Mouse (Mus musculus) CH12.LX (cell line): ENCODE measurements around the gene Dvl2. TPM values are rescaled to one million over a fixed set of nuclear protein-coding genes. Genes with fewer than 3 reads are reported as not detected.
"Not testable (repeated sequence)": the region's sequence is repeated elsewhere in the genome, so short reads cannot be mapped to it uniquely, and the experiment has no call there.

Experiments used
- DNase-seq: peaks from one replicate; pipeline ENCODE4 v3.0.0-alpha.2; 2013; ENCODE audit errors: extremely low read depth
- H3K27ac ChIP-seq: 2 replicates; pipeline ENCODE4 v1.5.1; 2012; ENCODE audit warnings: low read depth, mild to moderate bottlenecking, control low read depth, moderate library complexity; ENCODE audit not compliant: insufficient read depth
- H3K27me3 ChIP-seq: replicated peaks from 2 replicates; pipeline ENCODE3; 2012; ENCODE audit warnings: inconsistent platforms
- H3K36me3 ChIP-seq, 2 experiments: replicated peaks in 1 of 2; 2 replicates each; pipeline versions ENCODE3 to v1.6.1; 2012; ENCODE audit warnings: inconsistent platforms in 1 of 2, low read length in 1 of 2, mild to moderate bottlenecking in 1 of 2, mixed read lengths in 1 of 2, moderate library complexity in 1 of 2; ENCODE audit not compliant: control insufficient read depth in 1 of 2, insufficient read depth in 1 of 2
- H3K4me1 ChIP-seq, 2 experiments: 2 replicates each; pipeline ENCODE4 v1.6.1; 2012; ENCODE audit warnings: inconsistent platforms in 1 of 2, moderate library complexity in 1 of 2; ENCODE audit not compliant: insufficient read depth in 2 of 2, control insufficient read depth in 1 of 2
- H3K4me2 ChIP-seq: 2 replicates; pipeline ENCODE4 v1.6.1; 2012; ENCODE audit warnings: low read depth, mild to moderate bottlenecking, control low read depth; ENCODE audit not compliant: poor library complexity, insufficient read depth, severe bottlenecking
- H3K4me3 ChIP-seq, 3 experiments: fragments of 150-350 bp in 1 of 3; sonication (generic) in 1 of 3; replicated peaks in 1 of 3; 2 replicates each; pipeline versions ENCODE3 to v1.5.1; 2011 to 2012; ENCODE audit warnings: low read depth in 2 of 3, low read length in 2 of 3, mild to moderate bottlenecking in 2 of 3, moderate library complexity in 2 of 3, control low read depth in 1 of 3, improper control_type of control experiment in 1 of 3, inconsistent platforms in 1 of 3, mixed read lengths in 1 of 3; ENCODE audit not compliant: poor library complexity in 1 of 3
- H3K79me2 ChIP-seq: replicated peaks from 2 replicates; pipeline ENCODE4 v1.6.1; 2012; ENCODE audit warnings: mild to moderate bottlenecking, moderate library complexity; ENCODE audit not compliant: control insufficient read depth, poor library complexity, insufficient read depth, severe bottlenecking; ENCODE audit errors: extremely low read depth
- H3K9ac ChIP-seq: 2 replicates; pipeline ENCODE4 v1.6.1; 2012; ENCODE audit warnings: low read depth, mild to moderate bottlenecking, control low read depth, moderate library complexity; ENCODE audit not compliant: insufficient read depth
- H3K9me3 ChIP-seq: replicated peaks from 2 replicates; pipeline ENCODE3; 2012; ENCODE audit warnings: low read length, inconsistent platforms, mixed read lengths
- CHD2 ChIP-seq: IDR thresholded peaks from 2 replicates; pipeline ENCODE4 v1.6.1; 2011; ENCODE audit warnings: low read length, improper control_type of control experiment
- MEF2A ChIP-seq: IDR thresholded peaks from 2 replicates; pipeline ENCODE4 v1.6.1; 2014; ENCODE audit warnings: low read depth, mild to moderate bottlenecking, inconsistent platforms, low read length, improper control_type of control experiment, borderline replicate concordance
- RCOR1 ChIP-seq: conservative IDR thresholded peaks from 2 replicates; pipeline ENCODE4 v1.6.1; 2012; ENCODE audit warnings: low read depth, mild to moderate bottlenecking, inconsistent platforms, low read length, improper control_type of control experiment
- SIN3A ChIP-seq: IDR thresholded peaks from 2 replicates; pipeline ENCODE4 v1.6.1; 2012; ENCODE audit warnings: low read length, improper control_type of control experiment, inconsistent platforms
- UBTF ChIP-seq: IDR thresholded peaks from 2 replicates; pipeline ENCODE4 v1.6.1; 2012; ENCODE audit warnings: low read depth, mild to moderate bottlenecking, inconsistent platforms, low read length, improper control_type of control experiment, moderate library complexity
- ZKSCAN1 ChIP-seq: IDR thresholded peaks from 2 replicates; pipeline ENCODE4 v1.6.1; 2012; ENCODE audit warnings: low read depth, inconsistent platforms, low read length, improper control_type of control experiment, borderline replicate concordance
- dilution Hi-C: fragments of 300-500 bp; cut with MboI; formaldehyde crosslinking; loops from 2 replicates; pipeline ENCODE4 v1.14.3; 2020; ENCODE audit warnings: low sequenced_read_pairs; ENCODE audit not compliant: extremely low pct_unique_long_range_greater_than_20kb, extremely low pct_ligation_motif_present
- in situ Hi-C: fragments of 300-500 bp; cut with MboI; formaldehyde crosslinking; loops from 3 replicates; pipeline ENCODE4 v1.14.3; 2019; ENCODE audit warnings: low sequenced_read_pairs, low pct_ligation_motif_present, low pct_unique_long_range_greater_than_20kb, mixed read lengths
- polyA plus RNA-seq: library from polyadenylated mRNA; unstranded; fragments of >175 nt; gene quantifications from 2 replicates; pipeline ENCODE4 v1.2.1, GENCODE M21; 2012; ENCODE audit warnings: low read depth; ENCODE audit not compliant: insufficient read length
- total RNA-seq, 2 experiments: library from RNA; depleted of rRNA; stranded (reverse); fragments of 300-350 nt in 1 of 2; fragments of >200 nt in 1 of 2; gene quantifications; 2 replicates each; pipeline ENCODE4 v1.2.3; 2012 to 2014

Dvl2 gene
- total and polyA plus RNA-seq, 3 experiments: 15.1 to 30.6 (median 27.1) TPM

DNA sequence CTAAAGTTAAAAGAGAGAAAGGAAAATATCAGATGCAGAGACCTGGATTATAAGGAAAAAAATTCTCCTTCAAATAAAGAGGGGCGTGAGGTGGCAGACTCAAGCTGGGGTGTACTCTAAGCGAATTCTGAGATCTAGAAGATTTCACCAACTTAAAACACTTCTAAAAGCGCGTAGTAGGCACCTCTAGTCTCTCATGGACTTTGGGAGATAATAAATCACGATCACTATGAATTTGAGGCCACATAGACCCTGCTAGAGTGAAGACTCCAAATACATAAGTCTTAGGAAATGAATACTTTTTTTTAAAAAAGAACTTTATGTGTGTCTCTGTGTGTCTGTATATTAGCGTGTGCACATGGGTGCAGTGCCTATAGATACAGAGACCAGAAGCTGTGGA lies 15.3 kb downstream of the Dvl2 start:
- H3K27ac ChIP-seq: no peak overlapping the region
- peak; percentile 83 for TF ChIP-seq ZKSCAN1
- TF ChIP-seq SIN3A: no peak
- peaks cover 34 to 39% of the 10 kb centered on the region in 2 experiments for H3K36me3 ChIP-seq
- in situ Hi-C loops (loop anchor here (25.0 kb wide), 1 partner anchor 928 kb away; the partner anchor contains the start of genes Per1 and Vamp2), dilution Hi-C loops (no loop called here)
- peak overlapping the region; percentile 54; the same call in 1 of the 2 replicates for H3K4me2 ChIP-seq
- DNase-seq: no peak
- H3K4me1 ChIP-seq: peaks cover 20 to 34% of the 10 kb centered on the region in 2 experiments
- H3K9me3 ChIP-seq: no peaks in the 10 kb centered on the region
- H3K9ac ChIP-seq: peak overlapping the region; percentile 49; the same call in 1 of the 2 replicates
- H3K27me3 ChIP-seq: no peaks in the 10 kb centered on the region
- peak overlapping the region in 2 of 3 experiments; percentile 67 to 71 for H3K4me3 ChIP-seq
- no peaks in the 10 kb centered on the region for H3K79me2 ChIP-seq

DNA sequence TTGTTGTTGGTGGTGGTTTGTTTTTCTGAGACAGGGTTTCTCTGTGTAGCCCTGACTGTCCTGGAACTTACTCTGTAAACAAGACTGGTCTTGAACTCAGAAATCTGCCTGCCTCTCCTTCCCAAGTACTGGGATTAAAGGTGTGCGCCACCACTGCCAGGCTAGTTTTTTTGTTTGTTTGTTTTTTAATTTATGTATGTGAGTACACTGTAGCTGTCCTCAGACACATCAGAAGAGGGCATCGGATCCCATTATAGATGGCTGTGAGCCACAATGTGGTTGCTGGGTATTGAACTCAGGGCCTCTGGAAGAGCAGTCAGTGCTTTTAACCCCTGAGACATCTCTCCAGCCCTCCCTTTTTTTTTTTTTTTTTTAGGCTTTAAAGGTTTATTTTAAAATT lies 15.8 kb downstream of the Dvl2 start:
- in situ Hi-C loops: loop anchor here (25.0 kb wide), 1 partner anchor 929 kb away; the partner anchor contains the start of genes Per1 and Vamp2
- Histone ChIP-seq H3K4me1 (peaks cover 22 to 38% of the 10 kb centered on the region in 2 experiments), H3K36me3 (peaks cover 29 to 34% of the 10 kb centered on the region in 2 experiments)
- H3K4me2 ChIP-seq, H3K4me3 ChIP-seq, H3K9me3 ChIP-seq, H3K27me3 ChIP-seq, H3K79me2 ChIP-seq, H3K9ac ChIP-seq, DNase-seq, dilution Hi-C loops, H3K27ac ChIP-seq: not testable (repeated sequence)

DNA sequence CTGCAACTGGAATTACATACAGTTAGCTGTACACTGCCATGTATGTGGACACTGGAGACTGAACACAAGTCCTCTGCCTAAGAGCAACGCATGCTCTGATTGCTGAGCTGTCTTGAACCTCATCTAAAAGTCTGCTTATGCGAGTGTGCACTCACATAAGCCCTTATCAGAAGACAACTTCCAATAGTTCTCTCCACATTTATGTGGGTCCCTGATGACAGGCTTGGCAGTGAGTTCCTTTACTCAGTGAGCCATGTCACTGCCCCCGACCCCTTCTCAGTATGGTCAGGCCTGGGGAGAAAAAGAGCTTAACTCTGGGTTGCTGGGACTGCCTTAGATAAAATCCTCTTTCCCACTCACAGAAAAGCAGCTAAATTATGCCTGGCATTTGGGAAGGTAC lies 16.3 kb downstream of the Dvl2 start, which contains the start of gene Dlg4:
Gene Dlg4 (plus strand): TSS at position 274 of the 400 bp plus-strand sequence.
- Histone ChIP-seq H3K79me2 (no peaks in the 10 kb centered on the region), H3K27ac (no peak within 1 kb of the TSS), H3K9me3 (no peaks in the 10 kb centered on the region), H3K4me1 (peaks cover 22 to 39% of the 10 kb centered on the region in 2 experiments), H3K27me3 (no peaks in the 10 kb centered on the region), H3K4me2 (0 out of 2 replicates have a peak within 1 kb of the TSS, but pooled peaks have one; percentile 54), H3K36me3 (peaks cover 24 to 29% of the 10 kb centered on the region in 2 experiments), H3K9ac (no peak within 1 kb of the TSS), H3K4me3 (no peak within 1 kb of the TSS)
- TF ChIP-seq CHD2 (no peak), RCOR1 (no peak), UBTF (no peak), MEF2A (no peak)
- DNase-seq: no peak
- dilution Hi-C loops: no loop called here
- in situ Hi-C loops: loop anchor here (25.0 kb wide), 1 partner anchor 929 kb away; the partner anchor contains the start of genes Per1 and Vamp2
